Mouse (Mus musculus) CH12.LX (cell line): ENCODE data around the gene Prim2. TPM values are rescaled to one million over a fixed set of nuclear protein-coding genes. Genes with fewer than 3 reads are reported as not detected.

ENCODE experiments used
- DNase-seq: peaks from one replicate; pipeline ENCODE4 v3.0.0-alpha.2; 2013; ENCODE audit errors: extremely low read depth
- H3K27ac ChIP-seq: 2 replicates; pipeline ENCODE4 v1.5.1; 2012; ENCODE audit warnings: low read depth, mild to moderate bottlenecking, control low read depth, moderate library complexity; ENCODE audit not compliant: insufficient read depth
- H3K27me3 ChIP-seq: replicated peaks from 2 replicates; pipeline ENCODE3; 2012; ENCODE audit warnings: inconsistent platforms
- H3K36me3 ChIP-seq, 2 experiments: replicated peaks in 1 of 2; 2 replicates each; pipeline versions ENCODE3 to v1.6.1; 2012; ENCODE audit warnings: inconsistent platforms in 1 of 2, low read length in 1 of 2, mild to moderate bottlenecking in 1 of 2, mixed read lengths in 1 of 2, moderate library complexity in 1 of 2; ENCODE audit not compliant: control insufficient read depth in 1 of 2, insufficient read depth in 1 of 2
- H3K4me1 ChIP-seq, 2 experiments: 2 replicates each; pipeline ENCODE4 v1.6.1; 2012; ENCODE audit warnings: inconsistent platforms in 1 of 2, moderate library complexity in 1 of 2; ENCODE audit not compliant: insufficient read depth in 2 of 2, control insufficient read depth in 1 of 2
- H3K4me2 ChIP-seq: 2 replicates; pipeline ENCODE4 v1.6.1; 2012; ENCODE audit warnings: low read depth, mild to moderate bottlenecking, control low read depth; ENCODE audit not compliant: poor library complexity, insufficient read depth, severe bottlenecking
- H3K4me3 ChIP-seq, 3 experiments: fragments of 150-350 bp in 1 of 3; sonication (generic) in 1 of 3; replicated peaks in 1 of 3; 2 replicates each; pipeline versions ENCODE3 to v1.5.1; 2011 to 2012; ENCODE audit warnings: low read depth in 2 of 3, low read length in 2 of 3, mild to moderate bottlenecking in 2 of 3, moderate library complexity in 2 of 3, control low read depth in 1 of 3, improper control_type of control experiment in 1 of 3, inconsistent platforms in 1 of 3, mixed read lengths in 1 of 3; ENCODE audit not compliant: poor library complexity in 1 of 3
- H3K79me2 ChIP-seq: replicated peaks from 2 replicates; pipeline ENCODE4 v1.6.1; 2012; ENCODE audit warnings: mild to moderate bottlenecking, moderate library complexity; ENCODE audit not compliant: control insufficient read depth, poor library complexity, insufficient read depth, severe bottlenecking; ENCODE audit errors: extremely low read depth
- H3K9ac ChIP-seq: 2 replicates; pipeline ENCODE4 v1.6.1; 2012; ENCODE audit warnings: low read depth, mild to moderate bottlenecking, control low read depth, moderate library complexity; ENCODE audit not compliant: insufficient read depth
- H3K9me3 ChIP-seq: replicated peaks from 2 replicates; pipeline ENCODE3; 2012; ENCODE audit warnings: low read length, inconsistent platforms, mixed read lengths
- BHLHE40 ChIP-seq: IDR thresholded peaks from 2 replicates; pipeline ENCODE4 v1.6.1; 2011; ENCODE audit warnings: mild to moderate bottlenecking, low read depth, low read length, improper control_type of control experiment
- CHD1 ChIP-seq: IDR thresholded peaks from 2 replicates; pipeline ENCODE4 v1.6.1; 2012; ENCODE audit warnings: low read depth, low read length, improper control_type of control experiment, inconsistent platforms
- CTCF ChIP-seq, 2 experiments: IDR thresholded peaks in 1 of 2; conservative IDR thresholded peaks in 1 of 2; 2 replicates each; pipeline ENCODE4 v1.5.1; 2011 to 2012; ENCODE audit warnings: low read depth in 2 of 2, low read length in 2 of 2, improper control_type of control experiment in 1 of 2, inconsistent platforms in 1 of 2, mild to moderate bottlenecking in 1 of 2, moderate library complexity in 1 of 2
- E2F4 ChIP-seq: IDR thresholded peaks from 2 replicates; pipeline ENCODE4 v1.6.1; 2011; ENCODE audit warnings: low read depth, low read length, improper control_type of control experiment; ENCODE audit not compliant: insufficient replicate concordance
- ELF1 ChIP-seq: IDR thresholded peaks from 2 replicates; pipeline ENCODE4 v1.6.1; 2014; ENCODE audit warnings: low read depth, mild to moderate bottlenecking, inconsistent platforms, low read length, improper control_type of control experiment
- EP300 ChIP-seq: IDR thresholded peaks from 2 replicates; pipeline ENCODE4 v1.6.1; 2011; ENCODE audit warnings: low read length, improper control_type of control experiment
- GABPA ChIP-seq: IDR thresholded peaks from 2 replicates; pipeline ENCODE4 v1.6.1; 2012; ENCODE audit warnings: low read depth, low read length, improper control_type of control experiment, inconsistent platforms; ENCODE audit not compliant: insufficient replicate concordance
- JUN ChIP-seq: IDR thresholded peaks from 2 replicates; pipeline ENCODE4 v1.6.1; 2011; ENCODE audit warnings: low read depth, mild to moderate bottlenecking, low read length, improper control_type of control experiment, moderate library complexity; ENCODE audit not compliant: insufficient read depth
- JUND ChIP-seq: conservative IDR thresholded peaks from 2 replicates; pipeline ENCODE4 v1.6.1; 2011; ENCODE audit warnings: low read depth, low read length, improper control_type of control experiment
- KAT2A ChIP-seq: IDR thresholded peaks from 2 replicates; pipeline ENCODE4 v1.6.1; 2012; ENCODE audit warnings: low read length, improper control_type of control experiment, inconsistent platforms; ENCODE audit not compliant: insufficient replicate concordance
- MAFK ChIP-seq: IDR thresholded peaks from 2 replicates; pipeline ENCODE4 v1.6.1; 2011; ENCODE audit warnings: low read length, improper control_type of control experiment; ENCODE audit not compliant: insufficient replicate concordance
- MEF2A ChIP-seq: IDR thresholded peaks from 2 replicates; pipeline ENCODE4 v1.6.1; 2014; ENCODE audit warnings: low read depth, mild to moderate bottlenecking, inconsistent platforms, low read length, improper control_type of control experiment, borderline replicate concordance
- MXI1 ChIP-seq: IDR thresholded peaks from 2 replicates; pipeline ENCODE4 v1.6.1; 2011; ENCODE audit warnings: mild to moderate bottlenecking, low read depth, low read length, improper control_type of control experiment
- MYC ChIP-seq: IDR thresholded peaks from 2 replicates; pipeline ENCODE4 v1.6.1; 2011; ENCODE audit warnings: low read depth, mild to moderate bottlenecking, improper control_type of control experiment, low read length
- NRF1 ChIP-seq: IDR thresholded peaks from 2 replicates; pipeline ENCODE4 v1.6.1; 2014; ENCODE audit warnings: low read depth, mild to moderate bottlenecking, inconsistent platforms, low read length, improper control_type of control experiment, moderate library complexity
- POLR2AphosphoS2 ChIP-seq: IDR thresholded peaks from 2 replicates; pipeline ENCODE4 v1.6.1; 2011; ENCODE audit warnings: low read depth, low read length, improper control_type of control experiment
- RCOR1 ChIP-seq: conservative IDR thresholded peaks from 2 replicates; pipeline ENCODE4 v1.6.1; 2012; ENCODE audit warnings: low read depth, mild to moderate bottlenecking, inconsistent platforms, low read length, improper control_type of control experiment
- SIN3A ChIP-seq: IDR thresholded peaks from 2 replicates; pipeline ENCODE4 v1.6.1; 2012; ENCODE audit warnings: low read length, improper control_type of control experiment, inconsistent platforms
- SMC3 ChIP-seq: IDR thresholded peaks from 2 replicates; pipeline ENCODE4 v1.6.1; 2011; ENCODE audit warnings: low read depth, low read length, improper control_type of control experiment
- TBP ChIP-seq: conservative IDR thresholded peaks from 2 replicates; pipeline ENCODE4 v1.6.1; 2011; ENCODE audit warnings: low read depth, low read length, improper control_type of control experiment
- UBTF ChIP-seq: IDR thresholded peaks from 2 replicates; pipeline ENCODE4 v1.6.1; 2012; ENCODE audit warnings: low read depth, mild to moderate bottlenecking, inconsistent platforms, low read length, improper control_type of control experiment, moderate library complexity
- USF1 ChIP-seq: IDR thresholded peaks from 2 replicates; pipeline ENCODE4 v1.6.1; 2014; ENCODE audit warnings: low read depth, mild to moderate bottlenecking, inconsistent platforms, low read length, improper control_type of control experiment
- ZC3H11A ChIP-seq: IDR thresholded peaks from 2 replicates; pipeline ENCODE4 v1.6.1; 2012; ENCODE audit warnings: low read depth, mild to moderate bottlenecking, inconsistent platforms, low read length, improper control_type of control experiment
- ZKSCAN1 ChIP-seq: IDR thresholded peaks from 2 replicates; pipeline ENCODE4 v1.6.1; 2012; ENCODE audit warnings: low read depth, inconsistent platforms, low read length, improper control_type of control experiment, borderline replicate concordance
- ZMIZ1 ChIP-seq: IDR thresholded peaks from 2 replicates; pipeline ENCODE4 v1.6.1; 2012; ENCODE audit warnings: low read depth, mild to moderate bottlenecking, inconsistent platforms, low read length, improper control_type of control experiment
- dilution Hi-C: fragments of 300-500 bp; cut with MboI; formaldehyde crosslinking; loops from 2 replicates; pipeline ENCODE4 v1.14.3; 2020; ENCODE audit warnings: low sequenced_read_pairs; ENCODE audit not compliant: extremely low pct_unique_long_range_greater_than_20kb, extremely low pct_ligation_motif_present
- in situ Hi-C: fragments of 300-500 bp; cut with MboI; formaldehyde crosslinking; loops from 3 replicates; pipeline ENCODE4 v1.14.3; 2019; ENCODE audit warnings: low sequenced_read_pairs, low pct_ligation_motif_present, low pct_unique_long_range_greater_than_20kb, mixed read lengths
- polyA plus RNA-seq: library from polyadenylated mRNA; unstranded; fragments of >175 nt; gene quantifications from 2 replicates; pipeline ENCODE4 v1.2.1, GENCODE M21; 2012; ENCODE audit warnings: low read depth; ENCODE audit not compliant: insufficient read length
- total RNA-seq, 2 experiments: library from RNA; depleted of rRNA; stranded (reverse); fragments of 300-350 nt in 1 of 2; fragments of >200 nt in 1 of 2; gene quantifications; 2 replicates each; pipeline ENCODE4 v1.2.3; 2012 to 2014

The Prim2 gene
- total and polyA plus RNA-seq, 3 experiments: 41.3 to 72.6 (median 51.7) TPM

DNA sequence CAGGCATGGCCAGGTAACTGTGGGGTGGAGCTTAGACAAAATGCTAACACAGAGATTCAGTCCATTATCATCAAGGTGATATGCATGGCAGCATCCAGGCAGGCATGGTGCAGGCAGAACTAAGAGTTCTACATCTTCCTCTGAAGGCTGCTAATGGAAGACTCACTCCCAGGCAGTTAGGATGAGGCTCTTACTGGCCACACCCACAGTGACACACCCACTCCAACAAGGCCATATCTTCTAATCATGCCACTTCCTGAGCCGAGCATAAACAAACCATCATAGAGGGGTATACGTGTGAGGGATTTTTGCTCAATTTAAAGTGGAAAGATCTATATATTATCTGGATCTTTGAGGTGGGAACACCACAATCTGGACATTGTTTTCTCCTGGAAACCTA, 40.0 kb upstream of the Prim2 start:
- Histone ChIP-seq H3K27me3 (no peaks in the 10 kb centered on the region), H3K4me2 (no peak overlapping the region), H3K4me1 (peaks cover 6 to 8% of the 10 kb centered on the region in 2 experiments), H3K9me3 (no peaks in the 10 kb centered on the region), H3K4me3 (no peak overlapping the region), H3K36me3 (no peaks in the 10 kb centered on the region), H3K9ac (no peak overlapping the region), H3K79me2 (no peaks in the 10 kb centered on the region), H3K27ac (no peak overlapping the region)
- no peak for DNase-seq
- no peak for TF ChIP-seq TBP
- no peak for TF ChIP-seq USF1
- no peak for TF ChIP-seq ZMIZ1
- no peak for TF ChIP-seq NRF1
- TF ChIP-seq ZC3H11A: no peak
- TF ChIP-seq UBTF: no peak
- no peak for TF ChIP-seq SIN3A
- TF ChIP-seq ZKSCAN1: no peak
- dilution Hi-C loops (no loop called here), in situ Hi-C loops (no loop called here)

DNA sequence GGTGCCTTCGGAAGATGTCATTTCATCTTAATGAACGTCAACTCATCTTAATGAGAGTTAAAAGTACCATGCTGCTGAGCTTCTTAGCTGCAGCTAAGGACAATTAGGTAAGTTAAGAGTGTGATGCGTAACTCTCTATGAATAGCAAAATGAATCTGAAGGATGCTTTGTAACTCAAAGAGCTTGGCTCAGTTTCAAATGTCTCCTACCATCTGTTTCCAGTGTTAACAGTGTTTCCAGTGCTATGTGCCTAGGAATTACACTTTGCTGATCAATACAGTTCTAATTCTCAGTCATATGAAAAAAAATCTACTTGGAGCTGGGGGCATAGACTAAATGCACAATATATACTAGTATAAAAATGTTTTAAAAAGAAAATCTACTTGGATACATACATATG, 31.6 kb upstream of the Prim2 start:
- no peaks in the 10 kb centered on the region for H3K36me3 ChIP-seq
- no peak overlapping the region for H3K9ac ChIP-seq
- H3K4me1 ChIP-seq: no peaks in the 10 kb centered on the region
- H3K4me2 ChIP-seq: no peak overlapping the region
- H3K79me2 ChIP-seq: no peaks in the 10 kb centered on the region
- H3K27ac ChIP-seq: no peak overlapping the region
- TF ChIP-seq CTCF (conservative IDR thresholded peaks at IDR 0.05 in 1 of 2, IDR thresholded peaks at IDR 0.05 in 1 of 2; ENCODE audit: low read depth in 2 of 2, low read length in 2 of 2) (no peak), EP300 (no peak), SMC3 (no peak), JUND (no peak)
- H3K9me3 ChIP-seq: peaks cover 5% of the 10 kb centered on the region
- dilution Hi-C loops: no loop called here
- in situ Hi-C loops: no loop called here
- DNase-seq: no peak
- H3K27me3 ChIP-seq: no peaks in the 10 kb centered on the region
- no peak overlapping the region for H3K4me3 ChIP-seq

DNA sequence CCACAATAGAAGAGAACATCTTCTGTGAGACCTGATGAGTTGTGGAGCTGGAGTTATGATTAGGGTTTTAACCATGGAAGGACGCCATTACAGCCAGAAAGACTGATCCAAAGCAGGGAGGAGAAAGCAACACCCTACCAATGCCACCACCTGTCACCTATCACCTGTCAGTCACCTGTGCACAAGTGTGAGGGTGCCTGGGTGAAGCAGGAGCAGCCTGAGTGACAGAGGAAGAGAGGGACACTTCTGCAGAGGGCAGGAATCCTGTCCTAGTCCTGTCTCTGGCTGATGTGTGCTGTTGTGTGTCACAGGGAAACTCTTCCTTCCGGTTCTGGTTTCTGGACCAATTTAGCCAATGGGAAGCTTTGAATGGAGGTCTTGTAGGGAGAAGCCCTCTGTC, 26.4 kb upstream of the Prim2 start:
- H3K79me2 ChIP-seq: no peaks in the 10 kb centered on the region
- TF ChIP-seq CHD1 (no peak), MXI1 (no peak), KAT2A (no peak), ELF1 (no peak), E2F4 (no peak), GABPA (no peak), JUND (no peak), MYC (no peak), EP300 (no peak), ZMIZ1 (no peak), BHLHE40 (no peak), MEF2A (no peak), JUN (no peak), POLR2AphosphoS2 (no peak), MAFK (no peak), SIN3A (no peak), RCOR1 (no peak), TBP (no peak)
- TF ChIP-seq, all 38 proteins: peak for 0
- dilution Hi-C loops (no loop called here), in situ Hi-C loops (no loop called here)
- H3K9ac ChIP-seq: no peak overlapping the region
- no peaks in the 10 kb centered on the region for H3K36me3 ChIP-seq
- no peak overlapping the region for H3K4me3 ChIP-seq
- peaks cover 2% of the 10 kb centered on the region for H3K27me3 ChIP-seq
- H3K4me1 ChIP-seq: peaks cover 2 to 11% of the 10 kb centered on the region in 2 experiments; a peak in 3 of 4 replicates
- no peak for DNase-seq
- H3K27ac ChIP-seq: no peak overlapping the region
- H3K4me2 ChIP-seq: no peak overlapping the region
- H3K9me3 ChIP-seq: no peaks in the 10 kb centered on the region
